Mouse (Mus musculus) liver, postnatal 0 days (tissue): ENCODE measurements around the gene Pcmt1. TPM values are rescaled to one million over a fixed set of nuclear protein-coding genes. Genes with fewer than 3 reads are reported as not detected.

Experiments
- ATAC-seq: fragments of 200-750 bp; cut with Nextera tagmentation; 2 replicates; pipeline ENCODE4 v1.8.0; 2017; ENCODE audit warnings: mild to moderate bottlenecking, moderate library complexity
- DNase-seq: peaks from one replicate; pipeline ENCODE4 v3.0.0-alpha.2; 2016
- H3K27ac ChIP-seq: fragments of 300-500 bp; sonication (generic); 2 replicates; pipeline ENCODE4 v1.5.1; 2014; ENCODE audit warnings: antibody characterized with exemption, moderate library complexity, mild to moderate bottlenecking, low read depth
- H3K27me3 ChIP-seq: fragments of 300-500 bp; sonication (generic); 2 replicates; pipeline ENCODE4 v1.6.1; 2014; ENCODE audit warnings: low read length, control low read depth, mixed read lengths; ENCODE audit not compliant: insufficient read depth
- H3K36me3 ChIP-seq: fragments of 300-500 bp; sonication (generic); replicated peaks from 2 replicates; pipeline ENCODE4 v1.6.1; 2014; ENCODE audit warnings: mild to moderate bottlenecking, control low read depth, low read length, moderate library complexity, mixed read lengths; ENCODE audit not compliant: insufficient read depth
- H3K4me1 ChIP-seq: fragments of 300-500 bp; sonication (generic); 2 replicates; pipeline ENCODE4 v1.6.1; 2014; ENCODE audit warnings: antibody characterized with exemption, mild to moderate bottlenecking, control low read depth; ENCODE audit not compliant: insufficient read depth
- H3K4me2 ChIP-seq: fragments of 300-500 bp; sonication (generic); 2 replicates; pipeline ENCODE4 v1.6.1; 2014; ENCODE audit warnings: low read depth, mild to moderate bottlenecking, low read length, moderate library complexity, mixed read lengths
- H3K4me3 ChIP-seq: fragments of 300-500 bp; sonication (generic); 2 replicates; pipeline ENCODE4 v1.5.1; 2014; ENCODE audit warnings: low read depth, low read length
- H3K9ac ChIP-seq: fragments of 300-500 bp; sonication (generic); replicated peaks from 2 replicates; pipeline ENCODE4 v1.6.1; 2014; ENCODE audit warnings: mild to moderate bottlenecking, moderate library complexity
- H3K9me3 ChIP-seq: fragments of 300-500 bp; sonication (generic); 2 replicates; pipeline ENCODE4 v1.6.1; 2016; ENCODE audit warnings: mild to moderate bottlenecking, control low read depth, low read length, mixed read lengths
- CTCF ChIP-seq: sonication (generic); IDR thresholded peaks from 2 replicates; pipeline ENCODE4 v1.5.1; 2016; ENCODE audit warnings: antibody characterized with exemption, low read depth
- EP300 ChIP-seq: IDR thresholded peaks from 2 replicates; pipeline ENCODE4 v1.6.1; 2016; ENCODE audit warnings: antibody characterized with exemption, low read depth, mild to moderate bottlenecking
- WGBS: fragments of 180-500 bp; shearing (Covaris S2); extraction: QIAGEN DNeasy Blood & Tissue Kit; methylation state at CpG from one replicate; pipeline ENCODE4 v1.1.7; 2014; ENCODE audit not compliant: insufficient replicate concordance; 5-methylcytosine and 5-hydroxymethylcytosine counted together
- polyA plus RNA-seq: library from polyadenylated mRNA; unstranded; fragments of >200 nt; fragmentation: Nextera tagmentation; extraction: Ambion mirVana; gene quantifications from 2 replicates; pipeline ENCODE4 v1.2.1, GENCODE M21; 2015

Gene Pcmt1
- 64.8 and 67.2 TPM in 2 replicates for polyA plus RNA-seq

DNA sequence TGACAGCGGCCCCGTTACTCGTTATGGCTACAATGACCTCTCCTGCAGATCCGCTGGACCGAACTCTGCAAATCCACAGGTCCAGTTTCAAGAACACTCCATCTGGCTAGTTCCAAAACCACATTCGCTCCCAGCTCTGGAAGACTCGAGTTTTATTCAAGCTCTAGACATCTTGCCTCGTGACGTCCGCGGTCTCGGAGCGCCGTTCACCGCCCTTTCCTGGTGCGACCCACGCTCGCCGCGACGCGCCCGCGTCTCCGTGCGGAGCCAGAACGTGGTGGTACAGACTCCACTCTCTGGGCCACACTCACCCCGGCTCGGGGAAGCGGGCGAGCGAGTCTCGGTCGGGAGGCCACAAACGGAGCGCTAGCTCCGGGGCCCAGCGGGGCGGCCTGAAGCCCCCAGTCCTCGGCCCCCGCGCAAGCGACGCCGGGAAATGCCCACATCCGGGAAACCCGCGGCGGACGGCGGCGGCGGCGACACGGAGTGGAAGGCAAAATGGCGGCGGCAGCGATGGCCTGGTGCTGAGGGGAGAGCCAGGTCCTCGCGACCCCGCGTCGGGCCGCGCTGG is at the start of gene Pcmt1, which contains the start of gene Lats1:
TSS of gene Pcmt1 (minus strand) at position 406 of the 571 bp plus-strand sequence.
TSS of gene Lats1 (plus strand) at position 484 of the 571 bp plus-strand sequence.
- WGBS: under 1% methylated on average over 50 of the region's 65 CpGs
- Histone ChIP-seq H3K4me2 (peak within 1 kb of the TSS; percentile 94), H3K4me1 (peaks cover 30% of the 10 kb centered on the region), H3K9me3 (no peaks in the 10 kb centered on the region), H3K36me3 (peaks cover 20% of the 10 kb centered on the region), H3K9ac (peak within 1 kb of the TSS; percentile 92), H3K27ac (peak within 1 kb of the TSS; percentile 98), H3K4me3 (peak within 1 kb of the TSS; percentile 98), H3K27me3 (no peaks in the 10 kb centered on the region)
- ATAC-seq: peak; percentile 85
- TF ChIP-seq EP300: no peak
- TF ChIP-seq CTCF: no peak
- peak; percentile 91 for DNase-seq

DNA sequence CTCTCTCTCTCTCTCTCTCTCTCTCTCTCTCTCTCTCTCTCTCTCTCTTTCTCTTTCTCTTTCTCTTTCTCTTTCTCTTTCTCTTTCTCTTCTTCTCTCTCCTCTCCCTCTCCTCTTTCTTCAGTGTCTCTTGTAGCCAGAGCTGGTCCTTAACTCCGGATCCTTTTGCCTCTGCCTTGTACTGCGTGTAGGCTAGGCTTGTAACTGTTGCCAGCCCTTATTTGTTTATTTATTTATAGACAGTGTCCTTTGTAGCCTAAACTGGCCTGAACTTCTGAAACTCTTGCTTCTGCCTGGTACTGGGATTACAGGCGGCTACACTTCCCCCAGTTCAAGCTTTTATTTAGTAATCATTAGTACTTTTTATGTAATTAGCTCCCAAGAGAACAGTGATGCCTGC is 46.1 kb upstream of the Pcmt1 start:
- H3K4me1 ChIP-seq: peaks cover 5% of the 10 kb centered on the region
- H3K27me3 ChIP-seq: no peaks in the 10 kb centered on the region
- H3K27ac ChIP-seq: 0 out of 2 replicates have a peak overlapping the region, but pooled peaks have one; percentile 44
- H3K4me2 ChIP-seq: peak overlapping the region; percentile 94
- WGBS: 13% methylated on average over 3 of the region's 3 CpGs
- H3K36me3 ChIP-seq: no peaks in the 10 kb centered on the region
- peak overlapping the region; percentile 68 for H3K9ac ChIP-seq
- H3K9me3 ChIP-seq: no peaks in the 10 kb centered on the region
- no peak for DNase-seq
- peak overlapping the region; percentile 88 for H3K4me3 ChIP-seq
- no peak for ATAC-seq
- TF ChIP-seq CTCF: no peak
- no peak for TF ChIP-seq EP300

DNA sequence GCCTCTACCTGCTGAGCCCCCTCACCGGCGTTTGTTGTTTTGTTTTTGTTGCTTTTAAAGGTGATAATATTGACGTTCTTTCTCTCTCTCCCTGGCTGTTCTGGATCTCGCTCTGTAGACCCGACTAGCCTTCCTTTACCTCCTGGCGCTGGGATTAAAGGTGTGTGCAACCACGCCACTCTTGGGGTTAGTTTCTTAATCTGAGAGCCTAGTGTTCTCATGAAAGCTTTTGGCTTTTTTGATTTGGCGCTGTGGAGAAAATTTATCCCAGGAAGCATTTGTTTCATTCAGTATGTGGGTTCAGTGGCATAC is 45.5 kb upstream of the Pcmt1 start:
- Histone ChIP-seq H3K4me1 (peaks cover 5% of the 10 kb centered on the region), H3K4me2 (peak overlapping the region; percentile 94), H3K27ac (peak overlapping the region; percentile 81), H3K9me3 (no peaks in the 10 kb centered on the region), H3K27me3 (no peaks in the 10 kb centered on the region), H3K4me3 (peak overlapping the region; percentile 88), H3K9ac (peak overlapping the region; percentile 68), H3K36me3 (no peaks in the 10 kb centered on the region)
- 0% methylated on average over 8 of the region's 8 CpGs for WGBS
- DNase-seq (no peak), ATAC-seq (no peak)
- TF ChIP-seq EP300: no peak
- TF ChIP-seq CTCF: no peak

DNA sequence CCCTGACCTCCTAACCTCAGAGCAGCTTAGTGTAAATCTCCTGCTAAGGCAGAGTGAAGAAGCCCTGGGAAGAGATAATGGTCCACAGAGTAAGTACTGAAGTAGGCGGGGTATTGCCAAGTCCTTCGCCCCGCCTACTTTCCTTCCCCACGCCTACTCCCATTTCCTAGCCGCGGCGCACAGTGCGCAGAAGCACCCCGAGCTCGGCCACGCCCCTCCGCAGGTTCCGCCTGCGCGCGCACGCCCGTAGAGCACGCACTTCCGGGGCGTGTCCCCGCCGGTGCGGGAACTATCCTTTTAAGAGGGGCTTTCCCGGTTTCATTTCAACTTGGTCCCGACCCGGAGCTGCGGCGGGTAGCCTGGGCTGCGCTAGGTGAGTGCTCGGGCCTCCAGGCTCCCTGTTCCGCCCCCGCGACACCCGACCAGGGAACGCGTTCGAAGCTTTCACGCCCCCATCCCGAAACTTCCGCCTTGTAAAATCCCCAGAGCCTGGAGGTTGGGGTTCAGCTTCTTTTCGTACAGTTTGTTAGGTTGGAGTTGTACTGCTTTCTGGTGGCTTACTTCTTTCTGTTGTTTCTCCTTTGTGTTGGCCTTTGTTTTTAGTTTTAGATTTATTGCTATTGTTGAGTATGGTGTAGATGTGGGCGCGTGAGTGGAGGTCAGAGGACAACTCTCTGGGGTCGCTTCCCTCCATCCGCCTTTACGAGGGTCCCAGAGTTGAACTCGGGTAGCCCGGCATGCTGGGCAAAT is 45.0 kb upstream of the Pcmt1 start, which contains the start of gene Katna1:
TSS of gene Katna1 (plus strand) at position 250 of the 750 bp plus-strand sequence.
- DNase-seq (peak; percentile 99), ATAC-seq (peak; percentile 99)
- Histone ChIP-seq H3K9ac (peak within 1 kb of the TSS; percentile 68), H3K4me1 (peaks cover 5% of the 10 kb centered on the region), H3K4me2 (peak within 1 kb of the TSS; percentile 94), H3K36me3 (no peaks in the 10 kb centered on the region), H3K9me3 (no peaks in the 10 kb centered on the region), H3K27me3 (no peaks in the 10 kb centered on the region), H3K27ac (peak within 1 kb of the TSS; percentile 81), H3K4me3 (peak within 1 kb of the TSS; percentile 88)
- WGBS: under 1% methylated on average over 49 of the region's 49 CpGs
- TF ChIP-seq EP300: 0 out of 2 replicates have a peak, but pooled peaks have one; percentile 26
- TF ChIP-seq CTCF: no peak

DNA sequence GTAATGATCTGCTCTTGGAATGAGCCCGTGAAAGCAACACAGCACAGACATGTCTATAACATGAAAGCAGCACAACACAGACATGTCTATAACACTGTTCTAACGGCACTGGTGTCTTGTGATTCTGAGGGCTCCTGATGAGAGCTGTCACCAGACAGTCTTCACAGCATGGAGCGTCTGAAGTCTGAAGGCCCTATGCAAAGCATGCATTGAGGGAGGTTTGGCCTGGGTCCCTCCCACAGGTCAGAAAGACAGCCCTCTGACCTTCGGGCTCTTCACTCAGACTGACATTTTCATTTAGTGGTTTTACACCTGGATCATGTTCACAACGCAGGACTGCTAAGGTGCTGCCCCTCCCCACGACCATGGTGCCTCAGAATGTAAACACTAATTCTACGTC is 34.1 kb upstream of the Pcmt1 start:
- no peak for DNase-seq
- Histone ChIP-seq H3K9me3 (no peaks in the 10 kb centered on the region), H3K9ac (no peak overlapping the region), H3K36me3 (peaks cover 41% of the 10 kb centered on the region), H3K4me3 (no peak overlapping the region), H3K27ac (no peak overlapping the region), H3K27me3 (no peaks in the 10 kb centered on the region), H3K4me2 (no peak overlapping the region), H3K4me1 (no peaks in the 10 kb centered on the region)
- no peak for ATAC-seq
- TF ChIP-seq EP300 (no peak), CTCF (no peak)
- WGBS: 77% methylated on average over 7 of the region's 7 CpGs

DNA sequence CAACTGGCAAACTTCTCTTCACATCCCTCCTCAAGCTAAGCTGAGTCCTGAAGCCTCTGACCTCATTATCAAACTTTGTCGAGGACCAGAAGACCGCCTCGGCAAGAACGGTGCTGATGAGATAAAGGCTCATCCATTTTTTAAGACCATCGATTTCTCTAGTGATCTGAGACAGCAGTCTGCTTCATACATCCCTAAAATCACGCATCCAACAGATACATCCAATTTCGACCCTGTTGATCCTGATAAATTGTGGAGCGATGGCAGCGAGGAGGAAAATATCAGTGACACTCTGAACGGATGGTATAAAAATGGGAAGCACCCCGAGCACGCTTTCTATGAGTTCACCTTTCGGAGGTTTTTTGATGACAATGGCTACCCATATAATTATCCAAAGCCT is 31.6 kb upstream of the Pcmt1 start:
- peaks cover 60% of the 10 kb centered on the region for H3K36me3 ChIP-seq
- no peak for DNase-seq
- H3K27ac ChIP-seq: no peak overlapping the region
- 88% methylated on average over 13 of the region's 13 CpGs for WGBS
- TF ChIP-seq CTCF: no peak
- TF ChIP-seq EP300: no peak
- H3K4me3 ChIP-seq: no peak overlapping the region
- no peak overlapping the region for H3K4me2 ChIP-seq
- no peaks in the 10 kb centered on the region for H3K4me1 ChIP-seq
- H3K9ac ChIP-seq: no peak overlapping the region
- no peak for ATAC-seq
- H3K9me3 ChIP-seq: no peaks in the 10 kb centered on the region
- no peaks in the 10 kb centered on the region for H3K27me3 ChIP-seq
